Mouse (Mus musculus): Measurements from ENCODE around the gene Dnajc12.
"Not testable (repeated sequence)": the region's sequence is repeated elsewhere in the genome, so short reads cannot be mapped to it uniquely, and the experiment has no call there.

Gene Dnajc12

GRCm38 (mm10) chr10:63432099-63432498 lies 49.9 kb downstream of the Dnajc12 start:
- DNase-seq = no peak

DNA sequence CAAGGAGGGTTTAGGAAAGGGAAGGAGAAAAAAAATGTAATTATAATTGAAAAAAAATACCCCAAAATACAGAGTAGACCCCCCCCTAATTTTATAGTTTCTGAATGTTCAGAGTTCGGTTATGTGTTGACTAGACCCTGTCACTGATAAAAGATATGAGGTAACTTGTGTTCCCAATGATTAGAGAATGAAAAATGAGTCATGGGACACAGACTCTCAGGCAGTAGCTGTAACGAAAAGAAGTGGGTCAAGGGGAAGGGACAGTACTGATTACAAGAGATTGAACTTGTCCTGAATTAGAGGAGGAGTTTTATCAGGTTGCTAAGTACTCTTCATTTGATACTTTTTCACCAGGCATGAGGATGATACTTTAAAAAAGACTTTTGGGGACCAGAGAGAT lies 50.6 kb downstream of the Dnajc12 start:
- no peak for DNase-seq

GRCm38 (mm10) chr10:63438736-63439262 lies 56.6 kb downstream of the Dnajc12 start:
- no peak for DNase-seq

GRCm38 (mm10) chr10:63439694-63440228 lies 57.5 kb downstream of the Dnajc12 start:
- DNase-seq = no peak

DNA sequence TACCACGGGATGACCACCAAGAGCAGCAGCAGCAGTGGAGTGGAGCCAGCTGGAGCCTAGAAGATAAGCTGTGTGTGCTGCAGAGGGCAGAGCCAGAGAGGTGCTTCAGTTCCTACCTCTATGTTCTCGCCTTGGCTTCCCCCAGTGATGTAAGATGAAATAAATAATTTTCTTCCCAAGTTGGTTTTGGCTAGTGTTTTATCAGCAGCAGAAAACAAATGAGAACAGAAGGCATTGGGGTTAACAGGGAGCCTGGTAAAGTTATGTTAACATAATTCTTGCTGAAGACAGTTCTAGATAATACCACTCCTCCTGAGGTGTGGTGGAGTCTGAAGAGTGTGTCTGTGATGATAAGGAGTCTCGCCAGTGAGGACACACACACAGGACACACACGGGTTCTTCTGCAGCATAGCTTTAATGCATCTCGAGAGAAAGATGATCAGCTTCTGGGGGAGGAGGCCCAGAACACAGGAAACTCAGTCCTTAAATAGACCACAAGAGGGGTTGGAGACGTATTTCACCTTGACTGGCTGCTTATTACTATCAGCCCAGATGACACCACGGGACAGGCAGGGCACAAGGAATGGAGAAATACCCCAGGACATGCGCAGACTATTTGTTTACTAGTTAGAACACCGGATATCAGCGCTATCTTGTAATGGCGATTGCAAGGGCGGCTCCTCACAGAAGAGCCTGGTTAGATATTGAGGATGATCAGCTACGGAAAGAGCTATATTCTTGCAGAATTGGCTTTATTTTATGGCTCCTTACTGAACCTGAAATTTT lies 62.6 kb downstream of the Dnajc12 start:
- not testable (repeated sequence) for DNase-seq

DNA sequence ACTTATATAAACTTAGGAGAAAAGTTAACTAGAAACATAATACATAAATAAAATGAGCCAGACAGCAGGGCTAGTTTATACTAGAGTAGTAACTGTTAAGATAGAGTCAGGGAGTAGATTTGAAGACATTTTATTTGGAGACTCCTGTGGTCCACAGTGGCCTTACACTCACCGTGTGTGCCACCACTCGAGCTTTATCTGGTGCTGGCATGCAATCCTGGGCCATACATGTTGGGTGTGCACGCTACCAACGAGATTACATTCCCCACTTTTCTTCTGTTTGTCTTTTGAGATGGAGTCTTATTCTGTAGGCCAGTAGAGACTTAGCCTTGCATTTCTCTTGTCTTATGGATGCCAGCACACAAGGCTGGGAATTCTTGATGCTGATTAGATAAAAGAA lies 71.7 kb downstream of the Dnajc12 start:
- no peak for DNase-seq

DNA sequence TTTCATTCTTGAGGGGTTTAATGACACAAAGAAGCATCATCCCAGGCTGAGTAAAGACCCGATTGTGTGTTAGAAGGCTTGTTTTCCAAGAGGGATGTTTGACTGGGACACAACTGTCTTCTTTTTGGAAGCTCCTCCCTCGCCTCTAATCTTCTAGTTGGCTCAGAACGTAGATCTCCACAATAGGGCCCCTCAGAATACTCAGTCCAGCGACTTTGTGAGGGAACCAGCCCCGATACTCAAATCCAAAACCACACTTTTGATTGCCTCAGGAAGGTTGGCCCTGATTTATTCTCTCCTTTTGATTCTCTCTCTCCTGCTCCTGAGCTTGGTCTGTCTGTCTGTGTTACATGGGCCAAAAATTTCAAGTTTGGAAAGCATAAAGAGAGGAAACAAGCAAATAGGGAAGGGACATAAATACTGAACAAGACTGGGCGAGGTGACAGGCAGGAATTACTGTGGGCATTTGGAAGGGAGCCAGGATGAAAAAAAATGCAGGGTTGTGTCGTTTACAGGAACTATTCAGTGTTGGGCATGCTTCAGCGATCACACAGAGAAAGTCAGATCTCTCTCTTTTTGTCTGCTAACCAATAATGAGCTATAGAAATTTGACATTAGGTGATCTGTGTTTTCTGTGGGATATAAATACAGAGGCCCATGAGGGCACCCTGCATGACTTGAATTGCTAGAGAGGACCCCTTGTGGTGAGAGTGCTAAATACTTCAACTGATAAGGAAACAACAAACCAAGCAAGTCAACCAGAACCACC lies 73.1 kb downstream of the Dnajc12 start:
- DNase-seq = no peak

DNA sequence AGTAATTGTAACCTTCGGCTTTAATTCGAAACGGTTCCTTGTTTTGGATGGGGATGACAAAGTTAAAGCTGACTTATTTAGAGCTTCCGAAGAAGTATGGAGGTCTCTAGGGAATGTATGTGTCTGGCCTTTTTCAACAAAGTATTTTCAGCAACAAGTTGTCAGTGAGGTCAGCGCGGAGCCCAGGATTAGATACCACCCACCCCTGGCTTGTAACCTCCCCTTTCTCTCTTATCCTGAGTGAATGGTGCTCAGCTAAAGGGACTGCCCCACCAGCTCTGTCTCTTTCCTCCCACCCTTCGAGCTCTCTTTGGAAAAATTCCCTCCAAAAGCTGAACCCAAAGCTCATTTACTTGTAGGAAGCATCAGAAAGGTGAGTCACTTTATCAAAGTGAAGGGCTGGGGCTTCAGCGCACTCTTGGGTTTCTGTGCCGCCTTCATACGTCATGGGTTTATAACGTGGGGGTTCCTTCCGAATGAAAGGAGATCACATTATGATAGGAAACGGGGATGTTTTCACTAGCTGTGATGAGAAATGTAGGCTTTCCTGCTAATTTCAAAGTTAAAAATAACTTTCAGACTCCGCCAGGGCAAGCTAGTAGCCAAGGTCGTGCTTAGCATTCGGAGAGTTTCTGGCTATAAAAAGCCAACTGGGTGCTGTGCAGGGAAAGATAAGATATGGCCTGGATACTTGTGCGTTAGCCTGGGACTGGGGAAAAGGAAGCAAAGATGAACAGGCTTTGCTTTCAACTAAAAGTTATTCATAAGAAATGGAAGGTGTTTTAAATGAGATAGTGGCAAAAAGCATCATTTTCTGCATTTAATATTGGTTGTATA lies 75.3 kb downstream of the Dnajc12 start:
- DNase-seq = no peak

Measured in thymus, postnatal 25 days (tissue).